Mouse (Mus musculus): ENCODE results near the gene Tnks2. TPM values are rescaled to one million over a fixed set of nuclear protein-coding genes. Genes with fewer than 3 reads are reported as not detected.

Tnks2 gene
- 100 to 1,000 TPM in 1 of 2 experiments, 10 to 100 TPM in 1; 97.2 to 108 TPM for total RNA-seq (2021)

- DNase-seq = peak; percentile 98 to 99
- intact Hi-C loops (cut with DNase I) = loop anchor here (2.0 kb wide), 1 partner anchor 15 kb away; no protein-coding TSS in a partner anchor
Measured at GRCm38 (mm10) chr19:36833788-36834531, at the start of gene Tnks2. Tnks2 (plus strand) TSS chr19:36834232.

GRCm38 (mm10) chr19:36789873-36790733, 43.9 kb upstream of the Tnks2 start:
- intact Hi-C loops (cut with DNase I) = no loop called here

GRCm38 (mm10) chr19:36792589-36792988, 41.4 kb upstream of the Tnks2 start:
- DNase-seq = peak; percentile 22 to 32
- intact Hi-C loops (cut with DNase I) = no loop called here

More at GRCm38 (mm10) chr19:36789873-36790733, 43.9 kb upstream of the Tnks2 start:
- peak; percentile 75 to 82 for DNase-seq

- no peak for DNase-seq
- intact Hi-C loops (cut with DNase I) = no loop called here
Measured at GRCm38 (mm10) chr19:36793450-36793849, 40.6 kb upstream of the Tnks2 start.

- no peak for DNase-seq
- intact Hi-C loops (cut with DNase I) = no loop called here
Measured at GRCm38 (mm10) chr19:36794008-36794407, 40.0 kb upstream of the Tnks2 start.

- DNase-seq = no peak
- intact Hi-C loops (cut with DNase I) = no loop called here
Measured at GRCm38 (mm10) chr19:36795277-36795676, 38.8 kb upstream of the Tnks2 start.

GRCm38 (mm10) chr19:36796931-36797330, 37.1 kb upstream of the Tnks2 start:
- no peak for DNase-seq
- intact Hi-C loops (cut with DNase I) = no loop called here

- no peak for DNase-seq
Measured at GRCm38 (mm10) chr19:36800288-36800687, 33.7 kb upstream of the Tnks2 start.

GRCm38 (mm10) chr19:36801856-36802641, 32.0 kb upstream of the Tnks2 start:
- intact Hi-C loops (cut with DNase I) = no loop called here
- DNase-seq = no peak

More at GRCm38 (mm10) chr19:36800288-36800687, 33.7 kb upstream of the Tnks2 start:
- intact Hi-C loops (cut with DNase I) = no loop called here

- intact Hi-C loops (cut with DNase I) = no loop called here
- DNase-seq = no peak
Measured at GRCm38 (mm10) chr19:36803403-36803802, 30.6 kb upstream of the Tnks2 start.

- intact Hi-C loops (cut with DNase I) = no loop called here
- no peak for DNase-seq
Measured at GRCm38 (mm10) chr19:36806842-36807241, 27.2 kb upstream of the Tnks2 start.

- no peak for DNase-seq
- intact Hi-C loops (cut with DNase I) = no loop called here
Measured at GRCm38 (mm10) chr19:36808426-36809105, 25.5 kb upstream of the Tnks2 start.

- intact Hi-C loops (cut with DNase I) = loop anchor here (5.0 kb wide), 1 partner anchor 202 kb away; no protein-coding TSS in a partner anchor
- DNase-seq = no peak
Measured at GRCm38 (mm10) chr19:36809476-36810168, 24.4 kb upstream of the Tnks2 start.

- DNase-seq = no peak
- intact Hi-C loops (cut with DNase I) = loop anchor here (5.0 kb wide), 1 partner anchor 205 kb away; no protein-coding TSS in a partner anchor
Measured at GRCm38 (mm10) chr19:36812011-36812410, 22.0 kb upstream of the Tnks2 start.

GRCm38 (mm10) chr19:36815396-36816271, 18.4 kb upstream of the Tnks2 start:
- DNase-seq = peak; percentile 66 to 67
- intact Hi-C loops (cut with DNase I) = loop anchor here (1.0 to 5.0 kb wide), 2 partner anchors 37 to 107 kb away; no protein-coding TSS in a partner anchor

- peak; percentile 43 to 57 for DNase-seq
- intact Hi-C loops (cut with DNase I) = loop anchor here (2.0 to 5.0 kb wide), 2 partner anchors 14 to 34 kb away; no protein-coding TSS in a partner anchor
Measured at GRCm38 (mm10) chr19:36818141-36818885, 15.7 kb upstream of the Tnks2 start.

- DNase-seq = peak; percentile 15 to 20
- intact Hi-C loops (cut with DNase I) = loop anchor here (2.0 to 5.0 kb wide), 2 partner anchors 14 to 33 kb away; no protein-coding TSS in a partner anchor
Measured at GRCm38 (mm10) chr19:36819199-36819598, 14.8 kb upstream of the Tnks2 start.

All from heart, postnatal 10 days (tissue).